Mouse (Mus musculus): ENCODE results near the gene Myl7. TPM values are rescaled to one million over a fixed set of nuclear protein-coding genes. Genes with fewer than 3 reads are reported as not detected.

Gene Myl7
- polyA plus RNA-seq, 1 experiment = 1.4 TPM

- H3K9ac ChIP-seq (ENCODE audit: low read depth, poor library complexity, severe bottlenecking) = no peak overlapping the region
- H3K27ac ChIP-seq (ENCODE audit: insufficient read depth, low read length) = no peak overlapping the region
These were observed 42.7 kb downstream of the Myl7 start for GRCm38 (mm10) chr11:5855902-5856301.

GRCm38 (mm10) chr11:5855481-5855880, 43.1 kb downstream of the Myl7 start:
- no peak overlapping the region for H3K27ac ChIP-seq (ENCODE audit: insufficient read depth, low read length)
- H3K36me3 ChIP-seq (ENCODE audit: control insufficient read depth, insufficient read depth, low read length, poor library complexity, severe bottlenecking) = no peaks in the 10 kb centered on the region
- H3K9me3 ChIP-seq (replicated peaks; ENCODE audit: control insufficient read depth, insufficient read depth, low read length, poor library complexity, severe bottlenecking) = peaks cover 4% of the 10 kb centered on the region; the same call in 1 of the 2 replicates
- H3K9ac ChIP-seq (ENCODE audit: low read depth, poor library complexity, severe bottlenecking) = no peak overlapping the region
- H3K4me1 ChIP-seq (ENCODE audit: control insufficient read depth, insufficient read depth, low read length) = peaks cover 2% of the 10 kb centered on the region
- no peak overlapping the region for H3K4me3 ChIP-seq (ENCODE audit: low read depth, low read length)
- TF ChIP-seq CTCF (IDR thresholded peaks at IDR 0.05; ENCODE audit: low read depth, low read length) (no peak), EP300 (IDR thresholded peaks at IDR 0.05; ENCODE audit: insufficient read depth, low read depth, low read length) (no peak), POLR2A (IDR thresholded peaks at IDR 0.05; ENCODE audit: insufficient read depth, low read length) (no peak)
- H3K27me3 ChIP-seq (ENCODE audit: control insufficient read depth, insufficient read depth, low read length, poor library complexity, severe bottlenecking) = no peaks in the 10 kb centered on the region

More at GRCm38 (mm10) chr11:5855902-5856301, 42.7 kb downstream of the Myl7 start:
- no peak for TF ChIP-seq POLR2A (IDR thresholded peaks at IDR 0.05; ENCODE audit: insufficient read depth, low read length)
- no peak for TF ChIP-seq EP300 (IDR thresholded peaks at IDR 0.05; ENCODE audit: insufficient read depth, low read depth, low read length)
- TF ChIP-seq CTCF (IDR thresholded peaks at IDR 0.05; ENCODE audit: low read depth, low read length) = no peak
- Histone ChIP-seq H3K4me1 (ENCODE audit: control insufficient read depth, insufficient read depth, low read length) (peaks cover 2% of the 10 kb centered on the region), H3K9me3 (replicated peaks; ENCODE audit: control insufficient read depth, insufficient read depth, low read length, poor library complexity, severe bottlenecking) (peaks cover 4% of the 10 kb centered on the region; the same call in 1 of the 2 replicates), H3K27me3 (ENCODE audit: control insufficient read depth, insufficient read depth, low read length, poor library complexity, severe bottlenecking) (no peaks in the 10 kb centered on the region), H3K4me3 (ENCODE audit: low read depth, low read length) (no peak overlapping the region), H3K36me3 (ENCODE audit: control insufficient read depth, insufficient read depth, low read length, poor library complexity, severe bottlenecking) (no peaks in the 10 kb centered on the region)

- Histone ChIP-seq H3K9me3 (replicated peaks; ENCODE audit: control insufficient read depth, insufficient read depth, low read length, poor library complexity, severe bottlenecking) (no peaks in the 10 kb centered on the region), H3K4me3 (ENCODE audit: low read depth, low read length) (no peak overlapping the region), H3K9ac (ENCODE audit: low read depth, poor library complexity, severe bottlenecking) (no peak overlapping the region), H3K27ac (ENCODE audit: insufficient read depth, low read length) (no peak overlapping the region), H3K27me3 (ENCODE audit: control insufficient read depth, insufficient read depth, low read length, poor library complexity, severe bottlenecking) (no peaks in the 10 kb centered on the region), H3K36me3 (ENCODE audit: control insufficient read depth, insufficient read depth, low read length, poor library complexity, severe bottlenecking) (no peaks in the 10 kb centered on the region), H3K4me1 (ENCODE audit: control insufficient read depth, insufficient read depth, low read length) (peaks cover 2% of the 10 kb centered on the region)
- TF ChIP-seq POLR2A (IDR thresholded peaks at IDR 0.05; ENCODE audit: insufficient read depth, low read length) = no peak
- no peak for TF ChIP-seq EP300 (IDR thresholded peaks at IDR 0.05; ENCODE audit: insufficient read depth, low read depth, low read length)
- TF ChIP-seq CTCF (IDR thresholded peaks at IDR 0.05; ENCODE audit: low read depth, low read length) = no peak
These were observed 46.3 kb downstream of the Myl7 start for GRCm38 (mm10) chr11:5852314-5852713.

DNA sequence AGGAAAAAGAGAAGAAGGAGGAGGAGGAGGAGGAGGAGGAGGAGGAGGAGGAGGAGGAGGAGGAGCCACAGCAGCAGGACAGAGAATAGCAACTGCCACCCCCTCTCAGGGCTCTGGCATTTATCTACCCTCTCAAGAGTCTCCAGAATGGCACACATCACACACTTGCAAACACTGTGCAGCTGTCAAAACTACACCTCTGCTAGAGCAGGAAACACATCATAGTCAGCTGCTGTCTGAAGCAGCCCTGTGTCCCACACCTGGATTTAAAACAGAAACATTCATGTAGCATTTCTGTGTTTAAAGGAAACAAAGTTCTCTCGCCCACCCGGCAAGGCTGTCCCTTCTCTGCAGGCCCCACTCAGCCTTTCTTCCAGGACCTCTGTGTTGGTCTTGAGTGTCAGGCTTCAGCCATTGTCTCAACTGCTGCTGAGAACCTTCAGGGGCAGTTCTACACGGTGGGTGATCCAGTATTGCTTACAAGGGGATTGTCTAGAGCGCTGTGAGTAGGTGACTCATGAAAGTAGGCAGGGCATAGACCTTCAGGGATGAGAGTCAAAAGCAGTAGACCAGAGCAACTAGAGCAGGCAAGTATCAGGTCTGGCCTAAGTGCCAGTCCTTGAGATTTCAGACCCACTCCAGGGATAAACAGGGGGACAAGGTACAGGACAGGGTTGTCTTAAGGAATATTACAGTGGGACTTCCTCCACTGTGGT, 47.4 kb downstream of the Myl7 start:
- Histone ChIP-seq H3K9ac (ENCODE audit: low read depth, poor library complexity, severe bottlenecking) (no peak overlapping the region), H3K27me3 (ENCODE audit: control insufficient read depth, insufficient read depth, low read length, poor library complexity, severe bottlenecking) (no peaks in the 10 kb centered on the region), H3K4me1 (ENCODE audit: control insufficient read depth, insufficient read depth, low read length) (peaks cover 2% of the 10 kb centered on the region), H3K36me3 (ENCODE audit: control insufficient read depth, insufficient read depth, low read length, poor library complexity, severe bottlenecking) (no peaks in the 10 kb centered on the region), H3K27ac (ENCODE audit: insufficient read depth, low read length) (no peak overlapping the region), H3K4me3 (ENCODE audit: low read depth, low read length) (no peak overlapping the region), H3K9me3 (replicated peaks; ENCODE audit: control insufficient read depth, insufficient read depth, low read length, poor library complexity, severe bottlenecking) (no peaks in the 10 kb centered on the region)
- TF ChIP-seq POLR2A (IDR thresholded peaks at IDR 0.05; ENCODE audit: insufficient read depth, low read length) = no peak
- no peak for TF ChIP-seq EP300 (IDR thresholded peaks at IDR 0.05; ENCODE audit: insufficient read depth, low read depth, low read length)
- no peak for TF ChIP-seq CTCF (IDR thresholded peaks at IDR 0.05; ENCODE audit: low read depth, low read length)

- Histone ChIP-seq H3K4me1 (ENCODE audit: control insufficient read depth, insufficient read depth, low read length) (peaks cover 2% of the 10 kb centered on the region), H3K4me3 (ENCODE audit: low read depth, low read length) (no peak overlapping the region), H3K36me3 (ENCODE audit: control insufficient read depth, insufficient read depth, low read length, poor library complexity, severe bottlenecking) (no peaks in the 10 kb centered on the region), H3K27ac (ENCODE audit: insufficient read depth, low read length) (no peak overlapping the region), H3K27me3 (ENCODE audit: control insufficient read depth, insufficient read depth, low read length, poor library complexity, severe bottlenecking) (no peaks in the 10 kb centered on the region), H3K9me3 (replicated peaks; ENCODE audit: control insufficient read depth, insufficient read depth, low read length, poor library complexity, severe bottlenecking) (no peaks in the 10 kb centered on the region; the same call in 1 of the 2 replicates), H3K9ac (ENCODE audit: low read depth, poor library complexity, severe bottlenecking) (no peak overlapping the region)
- TF ChIP-seq POLR2A (IDR thresholded peaks at IDR 0.05; ENCODE audit: insufficient read depth, low read length) (no peak), EP300 (IDR thresholded peaks at IDR 0.05; ENCODE audit: insufficient read depth, low read depth, low read length) (no peak), CTCF (IDR thresholded peaks at IDR 0.05; ENCODE audit: low read depth, low read length) (no peak)
These were observed 48.1 kb downstream of the Myl7 start for GRCm38 (mm10) chr11:5850452-5850851.

GRCm38 (mm10) chr11:5849316-5849715, 49.3 kb downstream of the Myl7 start:
- Histone ChIP-seq H3K4me1 (ENCODE audit: control insufficient read depth, insufficient read depth, low read length) (peaks cover 2% of the 10 kb centered on the region), H3K36me3 (ENCODE audit: control insufficient read depth, insufficient read depth, low read length, poor library complexity, severe bottlenecking) (no peaks in the 10 kb centered on the region), H3K9ac (ENCODE audit: low read depth, poor library complexity, severe bottlenecking) (no peak overlapping the region), H3K9me3 (replicated peaks; ENCODE audit: control insufficient read depth, insufficient read depth, low read length, poor library complexity, severe bottlenecking) (no peaks in the 10 kb centered on the region; the same call in 1 of the 2 replicates), H3K27ac (ENCODE audit: insufficient read depth, low read length) (no peak overlapping the region), H3K27me3 (ENCODE audit: control insufficient read depth, insufficient read depth, low read length, poor library complexity, severe bottlenecking) (no peaks in the 10 kb centered on the region), H3K4me3 (ENCODE audit: low read depth, low read length) (no peak overlapping the region)
- TF ChIP-seq POLR2A (IDR thresholded peaks at IDR 0.05; ENCODE audit: insufficient read depth, low read length) = no peak
- TF ChIP-seq CTCF (IDR thresholded peaks at IDR 0.05; ENCODE audit: low read depth, low read length) = no peak
- no peak for TF ChIP-seq EP300 (IDR thresholded peaks at IDR 0.05; ENCODE audit: insufficient read depth, low read depth, low read length)
